Mouse (Mus musculus) heart, embryonic 11.5 days (tissue): Measurements from ENCODE around the gene Bcl2l14. TPM values are rescaled to one million over a fixed set of nuclear protein-coding genes. Genes with fewer than 3 reads are reported as not detected.

ENCODE experiments used
- ATAC-seq: fragments of 200-750 bp; cut with Nextera tagmentation; replicated peaks from 2 replicates; pipeline ENCODE4 v1.8.0; 2017; ENCODE audit warnings: moderate library complexity; ENCODE audit not compliant: insufficient number of reproducible peaks, low FRiP score, low TSS enrichment
- H3K27ac ChIP-seq: fragments of 300-500 bp; sonication (generic); 2 replicates; pipeline ENCODE4 v1.5.1; 2014; ENCODE audit warnings: mild to moderate bottlenecking, low read depth, low read length
- H3K27me3 ChIP-seq: fragments of 300-500 bp; sonication (generic); 2 replicates; pipeline ENCODE4 v1.6.1; 2014; ENCODE audit warnings: mild to moderate bottlenecking, low read length, mixed read lengths; ENCODE audit not compliant: control insufficient read depth, insufficient read depth
- H3K36me3 ChIP-seq: fragments of 300-500 bp; sonication (generic); 2 replicates; pipeline ENCODE4 v1.6.1; 2014; ENCODE audit warnings: mild to moderate bottlenecking, low read length, moderate library complexity, mixed read lengths; ENCODE audit not compliant: control insufficient read depth, insufficient read depth
- H3K4me1 ChIP-seq: fragments of 300-500 bp; sonication (generic); 2 replicates; pipeline ENCODE4 v1.6.1; 2014; ENCODE audit warnings: low read length; ENCODE audit not compliant: control insufficient read depth, insufficient read depth
- H3K4me2 ChIP-seq: fragments of 300-500 bp; sonication (generic); 2 replicates; pipeline ENCODE4 v1.6.1; 2014; ENCODE audit warnings: mild to moderate bottlenecking, moderate library complexity
- H3K4me3 ChIP-seq: fragments of 300-500 bp; sonication (generic); 2 replicates; pipeline ENCODE4 v1.5.1; 2014; ENCODE audit warnings: low read depth, low read length
- H3K9ac ChIP-seq: fragments of 300-500 bp; sonication (generic); 2 replicates; pipeline ENCODE4 v1.6.1; 2014; ENCODE audit warnings: mild to moderate bottlenecking, low read depth, low read length, moderate library complexity
- H3K9me3 ChIP-seq: fragments of 300-500 bp; sonication (generic); replicated peaks from 2 replicates; pipeline ENCODE4 v1.6.1; 2016; ENCODE audit warnings: low read length; ENCODE audit not compliant: control insufficient read depth
- WGBS: fragments of 180-500 bp; shearing (Covaris S2); extraction: QIAGEN DNeasy Blood & Tissue Kit; methylation state at CpG from one replicate; pipeline ENCODE4 v1.1.7; 2014; ENCODE audit not compliant: insufficient replicate concordance; 5-methylcytosine and 5-hydroxymethylcytosine counted together
- polyA plus RNA-seq: library from polyadenylated mRNA; unstranded; fragments of >200 nt; fragmentation: Nextera tagmentation; extraction: Ambion mirVana; gene quantifications from 2 replicates; pipeline ENCODE4 v1.2.1, GENCODE M21; 2014

The Bcl2l14 gene
- polyA plus RNA-seq, 1 experiment from 2014 or later, result 0.11 TPM

GRCm38 (mm10) chr6:134366366-134367351 lies 29.5 kb upstream of the Bcl2l14 start:
- Histone ChIP-seq H3K4me3 (no peak overlapping the region), H3K9ac (no peak overlapping the region), H3K27me3 (no peaks in the 10 kb centered on the region), H3K36me3 (no peaks in the 10 kb centered on the region), H3K4me1 (peaks cover 12% of the 10 kb centered on the region; the same call in 1 of the 2 replicates), H3K4me2 (no peak overlapping the region), H3K9me3 (no peaks in the 10 kb centered on the region), H3K27ac (no peak overlapping the region)
- ATAC-seq, result no peak
- 53% methylated on average over 10 of the region's 10 CpGs for WGBS

DNA sequence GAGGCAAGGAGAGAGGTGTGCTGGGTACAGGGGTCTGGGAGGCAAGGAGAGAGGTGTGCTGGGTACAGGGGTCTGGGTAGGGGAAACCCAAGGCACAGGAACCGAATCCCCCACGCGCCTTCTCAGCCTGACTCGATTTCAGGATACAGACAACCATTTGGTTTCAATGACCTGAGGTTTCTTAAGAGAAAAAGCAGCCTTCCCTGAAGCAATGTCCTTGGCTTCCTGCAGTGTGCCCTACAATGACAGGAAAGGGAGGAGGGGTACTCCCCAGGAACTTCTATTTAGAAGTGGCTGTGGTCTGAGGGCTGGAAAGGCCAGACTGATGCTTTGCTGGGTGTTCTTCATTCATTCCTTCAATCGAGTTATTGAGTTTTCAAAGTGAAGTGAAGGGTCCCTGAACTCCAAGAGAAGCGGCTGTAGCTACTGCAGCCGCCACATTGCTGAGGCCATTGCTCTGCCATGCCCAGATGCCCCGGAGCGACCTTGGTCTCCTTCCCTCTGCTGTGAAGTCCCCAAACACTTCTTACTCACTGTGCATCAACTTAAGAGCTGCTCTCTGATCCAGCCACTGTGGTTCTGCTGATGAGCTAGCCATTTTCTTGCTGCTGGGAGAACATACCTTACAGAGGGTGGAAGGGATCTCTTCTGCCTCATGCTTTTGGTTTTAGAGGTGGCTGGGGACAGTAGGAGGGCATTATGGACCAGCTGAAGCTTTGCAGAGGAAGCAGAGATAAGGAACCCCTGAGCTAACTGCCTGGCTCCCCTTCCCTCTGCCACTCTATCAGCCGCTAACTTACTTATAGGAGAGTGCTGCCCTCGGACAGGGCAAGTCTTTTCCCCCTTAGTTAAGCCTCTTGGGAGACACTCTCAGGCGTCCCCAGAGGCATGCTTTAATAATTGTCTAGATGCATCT lies 28.5 kb upstream of the Bcl2l14 start:
- Histone ChIP-seq H3K27me3 (no peaks in the 10 kb centered on the region), H3K9me3 (no peaks in the 10 kb centered on the region), H3K4me2 (no peak overlapping the region), H3K4me3 (no peak overlapping the region), H3K9ac (no peak overlapping the region), H3K4me1 (peaks cover 12% of the 10 kb centered on the region; the same call in 1 of the 2 replicates), H3K27ac (no peak overlapping the region), H3K36me3 (no peaks in the 10 kb centered on the region)
- no peak for ATAC-seq
- WGBS, result 55% methylated on average over 12 of the region's 12 CpGs

DNA sequence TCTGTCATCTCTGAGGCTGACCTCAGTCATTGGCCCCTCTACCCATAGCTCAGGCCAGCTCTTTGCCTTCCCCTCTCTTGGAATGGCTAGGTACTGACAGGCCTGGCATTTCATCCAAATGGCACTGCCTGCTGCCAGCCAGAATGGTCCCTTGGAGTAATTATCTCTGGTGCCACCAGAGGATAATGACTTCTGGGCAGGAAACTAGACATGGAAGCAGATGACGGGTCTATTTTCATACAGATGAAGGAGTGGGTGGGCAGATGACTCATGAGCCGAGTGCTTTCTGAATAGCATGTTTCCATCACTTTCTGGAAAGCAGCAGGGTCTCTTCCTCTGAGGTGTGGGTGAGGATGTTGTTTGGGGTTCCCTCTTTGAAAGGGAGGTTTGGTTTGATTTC lies 23.2 kb upstream of the Bcl2l14 start:
- H3K36me3 ChIP-seq, result no peaks in the 10 kb centered on the region
- H3K4me3 ChIP-seq, result no peak overlapping the region
- no peak for ATAC-seq
- 55% methylated on average over 2 of the region's 2 CpGs for WGBS
- H3K9ac ChIP-seq, result no peak overlapping the region
- no peaks in the 10 kb centered on the region for H3K9me3 ChIP-seq
- no peaks in the 10 kb centered on the region for H3K27me3 ChIP-seq
- peaks cover 4% of the 10 kb centered on the region; the same call in 1 of the 2 replicates for H3K4me1 ChIP-seq
- H3K4me2 ChIP-seq, result no peak overlapping the region
- H3K27ac ChIP-seq, result no peak overlapping the region

GRCm38 (mm10) chr6:134377201-134377600 lies 18.9 kb upstream of the Bcl2l14 start:
- H3K27me3 ChIP-seq, result no peaks in the 10 kb centered on the region
- H3K36me3 ChIP-seq, result no peaks in the 10 kb centered on the region
- H3K4me1 ChIP-seq, result no peaks in the 10 kb centered on the region
- WGBS, result 81% methylated on average over 5 of the region's 5 CpGs
- no peak overlapping the region for H3K4me3 ChIP-seq
- no peak overlapping the region for H3K27ac ChIP-seq
- H3K4me2 ChIP-seq, result no peak overlapping the region
- no peak for ATAC-seq
- H3K9ac ChIP-seq, result no peak overlapping the region
- no peaks in the 10 kb centered on the region for H3K9me3 ChIP-seq

DNA sequence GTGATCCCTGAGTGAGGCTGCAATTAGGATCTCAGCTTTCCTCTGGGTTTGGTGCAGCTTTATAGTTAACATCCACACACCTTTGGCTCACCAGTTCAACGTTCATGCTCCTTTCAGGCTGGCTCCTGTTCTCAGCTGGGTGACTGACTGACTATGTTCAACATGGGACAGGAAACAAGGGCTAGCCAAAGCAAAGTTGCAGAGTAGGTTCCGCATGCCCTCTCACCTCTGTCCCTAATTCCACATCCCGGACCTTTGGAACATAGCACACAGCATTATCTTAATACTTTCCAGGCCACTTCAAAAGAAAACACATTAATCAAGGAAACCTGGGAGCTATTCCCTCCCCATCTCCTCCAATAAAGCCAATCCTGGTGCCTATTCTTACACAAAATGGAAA lies 18.3 kb upstream of the Bcl2l14 start:
- H3K9ac ChIP-seq, result no peak overlapping the region
- ATAC-seq, result no peak
- H3K9me3 ChIP-seq, result no peaks in the 10 kb centered on the region
- H3K4me3 ChIP-seq, result no peak overlapping the region
- H3K36me3 ChIP-seq, result no peaks in the 10 kb centered on the region
- no peak overlapping the region for H3K4me2 ChIP-seq
- no peaks in the 10 kb centered on the region for H3K27me3 ChIP-seq
- H3K4me1 ChIP-seq, result no peaks in the 10 kb centered on the region
- no peak overlapping the region for H3K27ac ChIP-seq
- 64% methylated on average over 3 of the region's 3 CpGs for WGBS

- Histone ChIP-seq H3K27ac (no peak overlapping the region), H3K4me3 (no peak overlapping the region), H3K36me3 (no peaks in the 10 kb centered on the region), H3K9me3 (no peaks in the 10 kb centered on the region), H3K27me3 (no peaks in the 10 kb centered on the region), H3K9ac (no peak overlapping the region), H3K4me2 (no peak overlapping the region), H3K4me1 (no peaks in the 10 kb centered on the region)
- no peak for ATAC-seq
- WGBS, result 72% methylated on average over 6 of the region's 6 CpGs
Measured at GRCm38 (mm10) chr6:134381462-134381861, 14.7 kb upstream of the Bcl2l14 start.

DNA sequence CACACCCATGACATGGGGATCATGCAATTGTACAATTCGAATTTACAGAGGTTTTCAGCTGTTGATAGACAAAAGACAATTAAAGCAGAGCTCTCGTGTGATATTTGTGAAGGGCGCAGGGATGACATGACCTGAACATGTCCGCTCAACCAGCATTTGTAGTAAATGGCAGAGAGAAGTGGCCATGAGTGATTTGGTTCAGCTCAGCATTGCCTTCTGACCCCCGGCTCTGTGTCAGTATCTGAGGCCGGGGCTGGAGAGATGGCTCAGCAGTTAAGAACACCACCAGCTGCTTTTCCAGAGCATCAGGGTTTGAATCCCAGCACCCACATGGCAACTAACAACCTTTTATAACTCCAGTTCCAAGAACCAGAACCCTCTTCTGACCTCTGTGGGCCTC lies 10.2 kb upstream of the Bcl2l14 start:
- 80% methylated on average over 6 of the region's 6 CpGs for WGBS
- Histone ChIP-seq H3K9me3 (no peaks in the 10 kb centered on the region), H3K36me3 (no peaks in the 10 kb centered on the region), H3K27ac (no peak overlapping the region), H3K27me3 (no peaks in the 10 kb centered on the region), H3K4me3 (no peak overlapping the region), H3K9ac (no peak overlapping the region), H3K4me2 (no peak overlapping the region), H3K4me1 (no peaks in the 10 kb centered on the region)
- ATAC-seq, result no peak

- Histone ChIP-seq H3K27ac (no peak overlapping the region), H3K4me2 (no peak overlapping the region), H3K9ac (no peak overlapping the region), H3K27me3 (no peaks in the 10 kb centered on the region), H3K9me3 (no peaks in the 10 kb centered on the region), H3K4me3 (no peak overlapping the region), H3K4me1 (no peaks in the 10 kb centered on the region), H3K36me3 (no peaks in the 10 kb centered on the region)
- no peak for ATAC-seq
- 91% methylated on average over 10 of the region's 10 CpGs for WGBS
Measured at GRCm38 (mm10) chr6:134387396-134387795, 8.7 kb upstream of the Bcl2l14 start.
